Mouse (Mus musculus): Measurements from ENCODE around the gene Gpr65.
"Not testable (repeated sequence)": the region's sequence is repeated elsewhere in the genome, so short reads cannot be mapped to it uniquely, and the experiment has no call there.

Gene Gpr65

GRCm38 (mm10) chr12:98268441-98269369 is at the start of gene Gpr65:
Gene Gpr65 (plus strand): TSS chr12:98268635.
- no peak for DNase-seq (ENCODE audit: low spot score)

GRCm38 (mm10) chr12:98223286-98223685 is 45.1 kb upstream of the Gpr65 start:
- DNase-seq (ENCODE audit: low spot score) = no peak

- no peak for DNase-seq (ENCODE audit: low spot score)
Observed at GRCm38 (mm10) chr12:98227037-98227436, 41.4 kb upstream of the Gpr65 start.

GRCm38 (mm10) chr12:98238478-98238877 is 30.0 kb upstream of the Gpr65 start:
- not testable (repeated sequence) for DNase-seq (ENCODE audit: low spot score)

- DNase-seq (ENCODE audit: low spot score) = no peak
Observed at GRCm38 (mm10) chr12:98244161-98244560, 24.3 kb upstream of the Gpr65 start.

- DNase-seq (ENCODE audit: low spot score) = no peak
Observed at GRCm38 (mm10) chr12:98244865-98245264, 23.6 kb upstream of the Gpr65 start.

- DNase-seq (ENCODE audit: low spot score) = no peak
Observed at GRCm38 (mm10) chr12:98246835-98247234, 21.6 kb upstream of the Gpr65 start.

- no peak for DNase-seq (ENCODE audit: low spot score)
Observed at GRCm38 (mm10) chr12:98249671-98250070, 18.8 kb upstream of the Gpr65 start.

GRCm38 (mm10) chr12:98250327-98250726 is 18.1 kb upstream of the Gpr65 start:
- no peak for DNase-seq (ENCODE audit: low spot score)

GRCm38 (mm10) chr12:98252417-98252816 is 16.0 kb upstream of the Gpr65 start:
- DNase-seq (ENCODE audit: low spot score) = no peak

- no peak for DNase-seq (ENCODE audit: low spot score)
Observed at GRCm38 (mm10) chr12:98255373-98255995, 13.0 kb upstream of the Gpr65 start.

GRCm38 (mm10) chr12:98258371-98258844 is 10.0 kb upstream of the Gpr65 start:
- peak; percentile 75 for DNase-seq (ENCODE audit: low spot score)

GRCm38 (mm10) chr12:98258845-98259517 is 9.5 kb upstream of the Gpr65 start, which contains the start of gene Galc:
Gene Galc (minus strand): TSS chr12:98259459.
- peak; percentile 91 for DNase-seq (ENCODE audit: low spot score)

GRCm38 (mm10) chr12:98259518-98259852 is 8.9 kb upstream of the Gpr65 start:
- DNase-seq (ENCODE audit: low spot score) = no peak

GRCm38 (mm10) chr12:98265697-98266096 is 2.7 kb upstream of the Gpr65 start:
- no peak for DNase-seq (ENCODE audit: low spot score)

- peak; percentile 13 for DNase-seq (ENCODE audit: low spot score)
Observed at GRCm38 (mm10) chr12:98269791-98270745, 1.6 kb downstream of the Gpr65 start.

GRCm38 (mm10) chr12:98270810-98271566 is 2.6 kb downstream of the Gpr65 start:
- peak; percentile 27 for DNase-seq (ENCODE audit: low spot score)

- no peak for DNase-seq (ENCODE audit: low spot score)
Observed at GRCm38 (mm10) chr12:98272433-98272832, 4.0 kb downstream of the Gpr65 start.

GRCm38 (mm10) chr12:98280530-98280929 is 12.1 kb downstream of the Gpr65 start:
- DNase-seq (ENCODE audit: low spot score) = peak; percentile 79

GRCm38 (mm10) chr12:98280996-98281395 is 12.6 kb downstream of the Gpr65 start:
- DNase-seq (ENCODE audit: low spot score) = no peak

Data from embryo, embryonic 10.5 days (tissue).